Mouse (Mus musculus) spleen, postnatal 36 days (tissue): ENCODE measurements around the gene Slc30a3.

Experiments
- DNase-seq, 2 experiments: peaks; one replicate each; pipeline ENCODE4 v3.0.0; 2022; ENCODE audit warnings: low spot score in 2 of 2, mixed read lengths in 1 of 2

Slc30a3 gene

DNA sequence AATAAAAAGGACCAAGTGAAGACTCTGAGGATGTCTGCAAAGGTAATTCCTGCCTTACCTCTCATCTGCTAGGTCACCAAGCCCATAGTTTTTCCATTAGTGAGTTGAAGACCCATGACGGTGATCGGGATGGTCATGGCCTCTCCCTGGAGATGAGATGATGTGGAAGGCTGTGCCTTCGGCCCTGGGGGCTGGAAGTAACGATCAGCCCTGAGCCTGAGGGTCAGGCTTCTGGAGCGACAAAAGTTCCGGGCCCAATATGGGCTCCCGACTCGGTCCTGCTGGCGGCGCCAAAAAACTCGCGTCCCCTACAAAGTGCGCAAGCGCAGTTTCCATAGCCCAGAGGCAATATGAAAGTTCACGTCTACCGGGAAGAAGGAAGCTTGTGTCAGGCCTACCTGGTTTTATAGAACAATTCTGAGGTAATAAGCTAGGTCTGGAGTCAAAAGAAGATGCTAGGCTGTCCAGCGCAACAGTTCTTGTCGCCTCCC lies at the start of gene Slc30a3:
Slc30a3 (minus strand) TSS at position 238 of the 491 bp plus-strand sequence.
- DNase-seq = no peak

GRCm38 (mm10) chr5:31154152-31154553 lies 46.1 kb upstream of the Slc30a3 start, which contains the start of gene Mpv17:
Gene Mpv17 (minus strand): TSS chr5:31154251.
- peak; percentile 78 to 84 for DNase-seq

- DNase-seq = no peak
These were observed 45.6 kb upstream of the Slc30a3 start for GRCm38 (mm10) chr5:31153516-31154151.

DNA sequence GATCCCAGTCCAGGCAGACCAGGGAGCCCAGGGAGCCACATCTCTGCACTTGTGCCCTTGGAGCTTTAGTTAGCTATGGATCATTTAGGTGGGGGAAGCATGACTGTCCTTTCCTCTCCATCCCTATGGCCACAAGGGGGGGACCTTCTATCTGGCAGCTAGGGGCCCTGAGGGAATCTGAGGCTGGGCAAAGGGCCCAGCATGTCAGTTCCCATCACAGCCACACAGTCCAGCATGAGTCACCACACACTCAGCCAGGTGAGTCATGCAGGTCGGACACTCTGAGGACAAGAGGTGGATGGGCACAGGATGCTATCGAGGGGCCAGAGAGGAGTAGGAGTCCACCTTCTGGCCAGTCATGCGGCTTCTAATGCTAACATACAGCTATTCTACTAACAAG lies 43.7 kb upstream of the Slc30a3 start:
- DNase-seq = no peak

DNA sequence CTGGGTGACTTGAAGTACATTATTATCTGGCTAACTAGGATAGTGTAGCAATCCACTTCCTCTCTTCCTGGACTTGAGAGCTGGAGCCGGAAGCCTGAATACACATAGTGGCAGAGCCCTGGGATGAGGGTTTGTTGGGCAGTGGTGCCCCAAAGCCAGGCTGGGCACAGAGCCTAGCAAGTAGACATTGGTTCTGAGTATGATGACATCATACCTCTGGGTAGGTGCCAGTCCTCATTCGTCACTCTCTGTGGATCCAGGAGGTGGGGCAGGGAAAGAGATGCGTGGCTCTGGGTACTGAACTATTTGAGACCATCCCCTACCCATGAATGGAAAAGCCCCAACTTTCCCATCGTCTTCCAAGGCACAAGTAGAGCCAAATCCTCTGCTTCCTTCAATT lies 41.7 kb upstream of the Slc30a3 start:
- DNase-seq = no peak

GRCm38 (mm10) chr5:31138968-31139425 lies 31.0 kb upstream of the Slc30a3 start:
- DNase-seq = no peak

- no peak for DNase-seq
These were observed 30.4 kb upstream of the Slc30a3 start, which contains the start of gene Ucn for GRCm38 (mm10) chr5:31138241-31138967. Gene Ucn (minus strand): TSS chr5:31138829.

- no peak for DNase-seq
These were observed 29.6 kb upstream of the Slc30a3 start for GRCm38 (mm10) chr5:31137658-31138057.

DNA sequence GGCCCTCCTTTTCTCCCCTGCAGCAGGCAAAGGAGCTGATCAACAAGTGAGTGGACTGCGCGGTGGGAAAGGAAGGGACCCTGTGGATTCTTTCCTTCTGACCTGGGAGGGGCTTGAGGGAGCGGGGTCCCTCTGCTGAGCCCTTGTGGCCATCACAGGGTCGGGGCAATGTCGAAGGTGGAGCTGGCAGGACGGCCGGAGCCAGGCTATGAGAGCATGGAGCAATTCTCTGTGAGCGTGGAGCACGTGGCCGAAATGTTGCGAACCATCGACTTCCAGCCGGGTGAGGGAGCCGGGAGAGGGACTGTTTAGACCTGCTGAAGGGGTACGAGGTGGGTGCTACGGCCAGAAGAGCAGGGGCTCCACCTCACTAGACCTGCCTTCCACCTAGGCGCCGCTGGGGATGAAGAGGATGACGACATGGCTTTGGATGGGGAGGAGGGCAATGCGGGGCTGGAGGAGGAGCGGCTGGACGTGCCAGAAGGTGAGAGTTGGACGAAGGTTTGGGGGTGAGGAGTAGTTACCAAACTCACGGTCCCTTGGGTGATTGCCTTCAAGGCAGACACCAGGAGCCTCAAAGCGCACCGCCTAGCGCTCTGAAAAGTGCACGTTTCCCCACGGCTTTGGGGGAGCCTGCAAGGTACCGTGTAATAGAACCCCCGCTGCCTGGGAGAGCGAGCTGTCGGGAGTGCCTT lies 28.8 kb upstream of the Slc30a3 start:
- no peak for DNase-seq

- no peak for DNase-seq
These were observed 18.0 kb upstream of the Slc30a3 start for GRCm38 (mm10) chr5:31126050-31126449.

- DNase-seq = no peak
These were observed 15.4 kb upstream of the Slc30a3 start for GRCm38 (mm10) chr5:31123481-31123880.

GRCm38 (mm10) chr5:31121111-31121510 lies 13.1 kb upstream of the Slc30a3 start:
- no peak for DNase-seq

DNA sequence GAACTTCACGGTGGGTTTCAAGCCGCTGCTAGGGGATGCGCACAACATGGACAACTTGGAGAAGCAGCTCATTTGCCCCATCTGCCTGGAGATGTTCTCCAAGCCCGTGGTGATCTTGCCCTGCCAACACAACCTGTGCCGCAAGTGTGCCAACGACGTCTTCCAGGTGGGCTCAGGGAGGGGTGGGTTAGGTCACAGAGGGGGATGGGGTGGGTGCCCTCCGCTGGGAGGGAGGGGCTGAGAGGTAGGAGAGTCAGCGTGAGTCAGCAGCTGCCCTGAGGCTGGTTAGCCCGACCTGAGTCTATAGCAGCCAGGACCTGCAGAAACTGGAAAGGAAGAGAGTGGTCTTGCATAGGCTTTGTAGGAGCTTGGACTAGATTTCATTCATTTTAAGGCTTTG lies 8.9 kb upstream of the Slc30a3 start:
- DNase-seq = no peak

GRCm38 (mm10) chr5:31116354-31116753 lies 8.3 kb upstream of the Slc30a3 start, which contains the start of gene Trim54:
Gene Trim54 (plus strand): TSS chr5:31116712.
- no peak for DNase-seq

DNA sequence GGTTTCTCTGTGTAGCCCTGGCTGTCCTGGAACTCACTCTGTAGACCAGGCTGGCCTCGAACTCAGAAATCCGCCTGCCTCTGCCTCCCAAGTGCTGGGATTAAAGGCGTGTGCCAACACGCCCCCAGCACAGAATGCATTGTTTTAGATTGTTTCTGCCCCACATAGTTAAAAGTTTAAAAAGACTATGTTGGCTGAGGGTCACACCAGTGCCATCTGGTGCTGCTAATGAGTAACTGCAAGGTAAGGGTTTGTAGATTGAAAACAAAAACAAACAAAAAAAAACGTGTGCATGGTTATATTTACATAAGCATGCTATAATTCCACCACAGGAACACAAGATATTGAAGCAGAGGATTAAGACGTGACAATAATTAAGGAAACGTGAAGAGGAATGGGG lies 2.7 kb upstream of the Slc30a3 start:
- no peak for DNase-seq

GRCm38 (mm10) chr5:31105814-31106335 lies 2.2 kb downstream of the Slc30a3 start, which contains the start of gene Dnajc5g:
Gene Dnajc5g (plus strand): TSS chr5:31106285.
- DNase-seq = no peak

DNA sequence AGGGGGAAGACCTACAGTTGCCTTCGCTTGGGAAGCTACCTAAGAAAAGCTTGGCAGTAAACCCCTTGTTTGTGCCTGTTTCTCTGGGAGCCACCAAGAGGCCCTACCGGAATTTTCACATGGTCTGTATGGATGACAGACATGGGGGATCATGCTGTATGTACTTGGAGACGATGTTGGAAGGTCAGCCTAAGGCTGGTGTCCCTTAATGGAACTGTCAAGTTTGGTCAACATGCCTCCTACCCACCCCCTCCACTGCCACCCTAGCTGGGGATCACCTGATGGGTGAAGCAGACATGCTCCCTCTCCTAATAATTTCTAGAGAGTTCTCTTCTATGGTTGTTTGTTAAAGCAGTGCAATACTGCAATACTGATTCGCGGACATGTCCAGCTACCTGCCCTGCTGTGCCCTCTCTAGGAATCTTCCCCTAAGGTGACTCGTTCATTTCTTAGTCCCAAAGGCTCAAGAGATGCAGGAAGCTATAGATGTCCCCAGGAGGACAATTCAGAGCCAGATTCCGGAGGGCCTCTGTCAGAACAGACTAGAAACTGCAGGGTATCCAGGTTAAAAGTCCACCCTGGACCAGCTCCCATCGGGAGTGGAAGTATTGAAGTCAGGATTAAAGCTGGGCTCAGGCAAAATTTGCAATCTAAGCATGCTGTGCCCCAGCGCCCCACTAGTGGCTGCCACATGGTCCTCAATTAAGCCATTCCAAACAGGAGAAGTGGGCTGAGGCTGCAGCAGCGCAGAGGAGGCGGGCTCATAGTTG lies 12.1 kb downstream of the Slc30a3 start:
- DNase-seq = no peak

GRCm38 (mm10) chr5:31094799-31095691 lies 13.0 kb downstream of the Slc30a3 start:
- DNase-seq = peak; percentile 73 to 77

DNA sequence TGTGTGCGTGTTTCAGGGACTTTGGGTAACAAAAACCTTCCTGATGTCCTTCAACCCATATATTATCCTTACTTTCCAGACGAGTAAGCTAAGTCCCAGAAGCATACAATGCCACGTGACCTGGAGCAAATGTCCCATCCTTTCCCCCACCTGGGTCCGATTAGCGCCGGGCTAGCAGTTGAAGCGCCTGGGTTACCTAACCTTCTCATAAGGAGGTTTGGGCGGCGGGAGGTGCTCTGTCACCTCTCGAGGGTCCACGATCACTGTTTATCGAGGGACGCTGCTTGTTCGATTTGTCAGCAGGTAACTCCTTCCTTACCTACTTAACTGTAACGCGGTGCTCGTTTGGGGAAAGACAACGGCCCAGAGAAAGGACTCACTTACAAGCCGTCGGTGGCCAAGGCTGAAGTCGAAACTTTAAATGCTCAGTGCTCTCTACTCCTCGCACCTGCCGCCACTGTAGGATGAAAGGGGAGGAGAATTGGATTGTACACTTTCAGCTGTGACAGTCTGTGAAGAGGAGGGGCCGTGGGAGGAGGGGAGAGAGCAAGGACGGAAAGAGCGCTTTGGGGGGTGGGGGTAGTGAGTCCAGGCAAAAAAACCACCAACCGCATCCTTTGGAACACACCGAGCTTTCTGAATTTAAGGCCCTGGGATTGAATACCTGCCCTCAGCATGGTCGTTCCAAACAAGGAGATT lies 13.8 kb downstream of the Slc30a3 start:
- DNase-seq = no peak
